ENCODE assay signal across 11 mouse cellular contexts in the genomic region with DNA sequence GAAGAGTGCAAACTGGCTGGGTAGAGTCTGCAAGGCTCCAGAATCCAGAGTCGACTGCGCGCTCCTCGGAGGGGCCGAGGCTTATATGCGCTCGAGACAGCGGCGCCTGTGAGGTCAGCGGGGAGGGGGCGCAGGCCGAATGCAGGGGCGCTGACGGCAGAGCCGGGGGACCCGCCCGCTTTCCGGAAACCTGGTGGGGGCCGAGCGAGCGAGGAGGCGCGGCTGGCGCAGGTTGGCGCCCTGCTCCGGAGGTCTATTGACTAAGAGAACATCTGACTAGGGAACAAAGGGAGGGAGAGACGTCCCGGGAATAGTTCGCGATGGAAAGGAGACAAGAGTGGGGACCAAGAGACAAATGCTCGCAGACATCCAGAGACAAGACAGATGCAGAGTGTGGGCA. TPM values are rescaled to one million over a fixed set of nuclear protein-coding genes. Genes with fewer than 3 reads are reported as not detected.
A peak's percentile ranks its signal among the peaks of the same experiment; 100 is the strongest.
DNase-seq lines count a peak whose midpoint lies in the region; ATAC-seq lines count a peak whose summit lies in the region.
"Had no signal": no experiment of that assay in that cellular context is flagged by ENCODE, and none has a peak within 500 bp of the region (broad histone marks: within the 10 kb centered on the region; RNA-seq: fewer than 3 reads in every experiment).

A gene (minus strand): TSS at position 60 of the 400 bp plus-strand sequence.

- DNase-seq in liver = no peak
- DNase-seq in retina, postnatal 1 day = peak; percentile 29
- DNase-seq in gastrocnemius, postnatal 36 days = no peak
- no peak for DNase-seq in left cerebral cortex, postnatal 4 days
- DNase-seq in lung, adult 18-20 months = no peak
- DNase-seq: layer of hippocampus, adult 9-11 months had no signal

- H3K4me3 ChIP-seq in liver, embryonic 12.5 days = peak within 1 kb of the TSS; percentile 19
- peak within 1 kb of the TSS; percentile 34 for H3K4me3 ChIP-seq in embryonic facial prominence, embryonic 15.5 days (replicated peaks)
- peak within 1 kb of the TSS; percentile 41 for H3K4me3 ChIP-seq in limb, embryonic 12.5 days (replicated peaks)
- H3K4me3 ChIP-seq: erythroblast, embryonic 14.5 days had no signal

- peak within 1 kb of the TSS; percentile 45 for H3K4me2 ChIP-seq in liver, embryonic 12.5 days
- peak within 1 kb of the TSS; percentile 53 for H3K4me2 ChIP-seq in embryonic facial prominence, embryonic 15.5 days (replicated peaks)
- peak within 1 kb of the TSS; percentile 66 for H3K4me2 ChIP-seq in limb, embryonic 12.5 days

- no peaks in the 10 kb centered on the region for H3K9me3 ChIP-seq in liver, embryonic 12.5 days (replicated peaks)
- no peaks in the 10 kb centered on the region for H3K9me3 ChIP-seq in embryonic facial prominence, embryonic 15.5 days (replicated peaks)
- H3K9me3 ChIP-seq in limb, embryonic 12.5 days = no peaks in the 10 kb centered on the region

- 2% methylated on average over 31 of the region's 31 CpGs for WGBS in liver, embryonic 12.5 days (ENCODE audit: insufficient replicate concordance)
- WGBS in embryonic facial prominence, embryonic 15.5 days = under 1% methylated on average over 31 of the region's 31 CpGs
- WGBS in limb, embryonic 12.5 days = 1% methylated on average over 31 of the region's 31 CpGs

- no peaks in the 10 kb centered on the region for H3K36me3 ChIP-seq in liver, embryonic 12.5 days
- H3K36me3 ChIP-seq in embryonic facial prominence, embryonic 15.5 days = no peaks in the 10 kb centered on the region
- H3K36me3 ChIP-seq in limb, embryonic 12.5 days = no peaks in the 10 kb centered on the region

- no peak within 1 kb of the TSS for H3K9ac ChIP-seq in liver, embryonic 12.5 days
- H3K9ac ChIP-seq in embryonic facial prominence, embryonic 15.5 days = no peak within 1 kb of the TSS
- peak within 1 kb of the TSS; percentile 56; the same call in 1 of the 2 replicates for H3K9ac ChIP-seq in limb, embryonic 12.5 days (replicated peaks)

- H3K4me1 ChIP-seq in liver, embryonic 12.5 days = peaks cover 13% of the 10 kb centered on the region
- H3K4me1 ChIP-seq in embryonic facial prominence, embryonic 15.5 days = peaks cover 6% of the 10 kb centered on the region; the same call in 1 of the 2 replicates
- H3K4me1 ChIP-seq in limb, embryonic 12.5 days (replicated peaks) = peaks cover 7% of the 10 kb centered on the region

- no peak within 1 kb of the TSS for H3K27ac ChIP-seq in liver, embryonic 12.5 days
- no peak within 1 kb of the TSS for H3K27ac ChIP-seq in embryonic facial prominence, embryonic 15.5 days (replicated peaks)
- H3K27ac ChIP-seq in limb, embryonic 12.5 days = no peak within 1 kb of the TSS

- intact Hi-C loops in gastrocnemius, postnatal 36 days (cut with DNase I) = no loop called here
- intact Hi-C loops in left cerebral cortex, postnatal 4 days (cut with DNase I) = no loop called here

- ATAC-seq in liver, embryonic 12.5 days = no peak
- no peak for ATAC-seq in embryonic facial prominence, embryonic 15.5 days (ENCODE audit: insufficient number of reproducible peaks, low FRiP score, low TSS enrichment, low read depth)
- no peak for ATAC-seq in limb, embryonic 12.5 days (ENCODE audit: insufficient number of reproducible peaks, insufficient read depth, low FRiP score, low TSS enrichment, low read depth)

- peaks cover 70% of the 10 kb centered on the region for H3K27me3 ChIP-seq in liver, embryonic 12.5 days (replicated peaks)
- peaks cover 49% of the 10 kb centered on the region for H3K27me3 ChIP-seq in embryonic facial prominence, embryonic 15.5 days
- H3K27me3 ChIP-seq in limb, embryonic 12.5 days = peaks cover 61% of the 10 kb centered on the region

RNA-seq across cellular contexts. Expression of the gene that starts here (rescaled TPM):
- not detected in 2 replicates for polyA plus RNA-seq in liver, embryonic 12.5 days (2016; fragmentation: Nextera tagmentation; extraction: Ambion mirVana)
- polyA plus RNA-seq in embryonic facial prominence, embryonic 15.5 days (2015; fragmentation: Nextera tagmentation; extraction: Ambion mirVana) = 0.20 and 0.27 TPM in 2 replicates
- not detected in 2 replicates for polyA plus RNA-seq in limb, embryonic 12.5 days (2016; fragmentation: Nextera tagmentation; extraction: Ambion mirVana)
- total RNA-seq in gastrocnemius, postnatal 36 days (2021) = not detected
- 1 to 10 TPM; 2.5 to 4.3 TPM for total RNA-seq in left cerebral cortex, postnatal 4 days (2021)
- total RNA-seq: neutrophil, adult 5-6 weeks had no signal
- polyA plus RNA-seq: erythroblast, embryonic 14.5 days had no signal
